Mouse (Mus musculus) heart, adult 2 months (tissue): ENCODE measurements around the gene Tollip. TPM values are rescaled to one million over a fixed set of nuclear protein-coding genes. Genes with fewer than 3 reads are reported as not detected.

Source experiments
- DNase-seq, 2 experiments: peaks; one replicate each; pipeline ENCODE4 v3.0.0; 2021
- H3K27ac ChIP-seq: fragments of 200-600 bp; 2 replicates; pipeline ENCODE4 v1.8.1; 2022
- H3K27me3 ChIP-seq: fragments of 200-500 bp; 2 replicates; pipeline ENCODE4 v1.6.1; 2012; ENCODE audit warnings: mild to moderate bottlenecking, low read length, inconsistent platforms, mixed read lengths; ENCODE audit not compliant: control insufficient read depth, insufficient read depth
- H3K36me3 ChIP-seq: fragments of 200-500 bp; 2 replicates; pipeline ENCODE4 v1.6.1; 2012; ENCODE audit warnings: low read length, inconsistent platforms; ENCODE audit not compliant: control insufficient read depth, insufficient read depth
- H3K4me1 ChIP-seq: fragments of 200-500 bp; 2 replicates; pipeline ENCODE4 v1.6.1; 2011; ENCODE audit warnings: low read length; ENCODE audit not compliant: control insufficient read depth, insufficient read depth
- H3K4me3 ChIP-seq: fragments of 200-600 bp; 2 replicates; pipeline ENCODE4 v1.8.1; 2022
- H3K79me2 ChIP-seq: fragments of 200-500 bp; replicated peaks from 2 replicates; pipeline ENCODE4 v1.6.1; 2012; ENCODE audit warnings: mild to moderate bottlenecking, inconsistent platforms, low read length, moderate library complexity, mixed read lengths; ENCODE audit not compliant: control insufficient read depth, insufficient read depth
- H3K9ac ChIP-seq: fragments of 200-500 bp; 2 replicates; pipeline ENCODE4 v1.6.1; 2012; ENCODE audit warnings: low read depth, mild to moderate bottlenecking, control low read depth, inconsistent platforms, low read length, mixed read lengths
- CTCF ChIP-seq: fragments of 200-600 bp; IDR thresholded peaks from 2 replicates; pipeline ENCODE4 v1.8.1; 2022; ENCODE audit warnings: antibody characterized with exemption, mild to moderate bottlenecking, moderate library complexity
- EP300 ChIP-seq: fragments of 200-500 bp; IDR thresholded peaks from 2 replicates; pipeline ENCODE4 v1.6.1; 2011; ENCODE audit warnings: low read depth, low read length, control low read depth; ENCODE audit not compliant: insufficient read depth
- POLR2A ChIP-seq: fragments of 200-500 bp; IDR thresholded peaks from 2 replicates; pipeline ENCODE4 v1.6.1; 2011; ENCODE audit warnings: mild to moderate bottlenecking, low read depth, low read length, control low read depth; ENCODE audit not compliant: insufficient read depth
- WGBS: fragments of 180-500 bp; shearing (Covaris S2); methylation state at CpG from one replicate; pipeline ENCODE4 v1.1.7; 2018; 5-methylcytosine and 5-hydroxymethylcytosine counted together
- intact Hi-C: fragments of 180-260 bp; cut with DNase I; formaldehyde crosslinking; loops from one replicate; pipeline ENCODE4 v1.15.1; 2025
- polyA plus RNA-seq: library from polyadenylated mRNA; depleted of rRNA; stranded (reverse); fragments of >200 nt; gene quantifications from 2 replicates; pipeline ENCODE4 v1.2.3, GENCODE M21; 2012
- total RNA-seq, 2 experiments: library from RNA; stranded (reverse); gene quantifications; 2 replicates each; pipeline ENCODE4 v1.2.3; 2021

Tollip gene
- total and polyA plus RNA-seq, 3 experiments = 50.2 to 66.3 (median 54.2) TPM

DNA sequence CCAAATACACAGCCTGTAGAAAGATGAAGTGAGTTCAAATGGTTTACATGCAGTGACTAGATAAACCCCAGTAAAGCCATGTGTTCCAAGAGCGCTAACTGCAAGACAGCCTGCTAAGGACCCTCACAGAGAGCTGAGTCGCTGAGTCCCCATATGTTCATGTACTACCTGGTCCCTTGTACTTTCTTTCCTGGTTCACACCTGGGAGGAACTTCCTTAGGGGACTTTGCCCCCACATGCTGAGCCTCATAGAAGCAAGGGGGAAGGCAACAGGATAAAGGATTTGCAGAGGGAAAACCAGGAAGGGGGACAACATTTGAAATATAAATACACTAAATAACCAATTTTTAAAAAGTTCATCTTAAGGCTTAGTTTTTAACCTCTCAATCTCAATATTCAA is 39.5 kb downstream of the Tollip start:
- Histone ChIP-seq H3K79me2 (no peaks in the 10 kb centered on the region), H3K27me3 (no peaks in the 10 kb centered on the region), H3K9ac (no peak overlapping the region), H3K4me3 (no peak overlapping the region), H3K27ac (no peak overlapping the region), H3K36me3 (no peaks in the 10 kb centered on the region), H3K4me1 (no peaks in the 10 kb centered on the region)
- 93% methylated on average over 2 of the region's 2 CpGs for WGBS
- DNase-seq = no peak
- intact Hi-C loops = no loop called here
- TF ChIP-seq EP300 = no peak
- no peak for TF ChIP-seq CTCF
- TF ChIP-seq POLR2A = no peak

DNA sequence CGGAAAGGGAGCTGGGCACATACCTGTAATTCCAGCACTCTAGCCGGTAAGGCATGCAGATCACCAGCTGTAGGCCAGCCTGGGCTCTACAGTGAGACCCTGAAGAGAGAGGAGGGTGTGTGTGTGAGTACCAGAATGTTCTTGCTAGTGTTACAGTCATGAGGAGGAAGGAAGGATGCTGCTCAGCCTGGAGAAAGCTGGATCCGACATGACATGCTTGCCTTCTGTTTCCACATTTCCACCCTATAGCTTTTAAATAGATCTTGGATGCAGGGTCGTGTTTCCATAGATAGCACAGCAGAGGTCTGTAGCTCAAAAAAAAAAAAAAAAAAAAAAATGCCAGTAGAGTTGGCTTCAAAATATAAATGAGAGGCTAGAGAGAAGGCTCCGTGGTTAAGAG is 43.4 kb downstream of the Tollip start:
- H3K4me3 ChIP-seq = no peak overlapping the region
- no peak overlapping the region for H3K9ac ChIP-seq
- no peaks in the 10 kb centered on the region for H3K27me3 ChIP-seq
- TF ChIP-seq POLR2A = no peak
- no peak for TF ChIP-seq EP300
- TF ChIP-seq CTCF = no peak
- intact Hi-C loops = no loop called here
- DNase-seq = no peak
- H3K4me1 ChIP-seq = no peaks in the 10 kb centered on the region
- no peaks in the 10 kb centered on the region for H3K79me2 ChIP-seq
- H3K27ac ChIP-seq = no peak overlapping the region
- 69% methylated on average over 5 of the region's 5 CpGs for WGBS
- H3K36me3 ChIP-seq = no peaks in the 10 kb centered on the region

DNA sequence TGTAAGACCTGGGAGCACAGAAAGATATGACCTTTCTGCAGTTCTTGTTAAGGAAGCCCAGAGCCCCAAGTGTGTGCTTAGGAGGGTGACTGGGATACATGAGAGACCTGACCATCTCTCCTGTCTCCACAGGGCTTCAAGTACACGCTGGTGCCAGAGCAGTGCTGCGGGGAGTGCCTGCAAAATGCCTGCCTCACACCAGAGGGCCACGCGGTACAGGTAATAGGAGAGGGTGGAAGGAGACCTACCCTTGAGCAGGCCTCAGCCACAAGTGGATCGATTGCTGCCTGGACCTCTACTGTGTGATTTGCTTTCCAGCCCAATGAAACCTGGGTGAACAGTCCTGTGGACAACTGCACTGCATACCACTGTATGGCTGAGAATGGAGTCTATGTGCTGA is 47.8 kb downstream of the Tollip start:
- intact Hi-C loops = no loop called here
- H3K4me1 ChIP-seq = no peaks in the 10 kb centered on the region
- WGBS = 73% methylated on average over 5 of the region's 5 CpGs
- H3K4me3 ChIP-seq = no peak overlapping the region
- no peak overlapping the region for H3K9ac ChIP-seq
- H3K36me3 ChIP-seq = no peaks in the 10 kb centered on the region
- H3K27me3 ChIP-seq = no peaks in the 10 kb centered on the region
- no peak overlapping the region for H3K27ac ChIP-seq
- TF ChIP-seq CTCF = peak; percentile 37
- no peak for TF ChIP-seq EP300
- H3K79me2 ChIP-seq = no peaks in the 10 kb centered on the region
- DNase-seq = no peak

DNA sequence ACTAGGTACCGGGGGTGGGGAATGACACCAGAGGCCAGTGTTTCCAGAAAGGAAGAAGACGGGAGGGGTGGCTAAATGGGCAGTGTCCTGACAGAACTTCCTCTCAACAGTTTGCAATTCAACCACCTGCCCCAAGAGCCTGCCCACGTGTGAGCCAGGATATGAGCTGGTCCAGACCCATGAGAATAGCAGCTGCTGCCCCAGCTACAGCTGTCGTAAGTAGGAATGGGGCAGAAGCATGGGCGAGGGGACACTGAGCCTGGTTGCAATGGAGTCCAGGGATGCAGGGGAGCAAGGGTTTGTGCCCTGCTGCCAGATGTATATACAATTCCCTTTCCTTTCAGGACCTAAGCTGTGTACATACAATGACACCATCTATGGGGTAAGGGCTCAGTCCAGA is 48.7 kb downstream of the Tollip start:
- TF ChIP-seq EP300 (no peak), CTCF (no peak), POLR2A (no peak)

GRCm38 (mm10) chr7:141861046-141861445 is 57.3 kb downstream of the Tollip start:
- DNase-seq = no peak
- Histone ChIP-seq H3K27ac (no peak overlapping the region), H3K79me2 (no peaks in the 10 kb centered on the region), H3K4me1 (no peaks in the 10 kb centered on the region), H3K9ac (no peak overlapping the region), H3K27me3 (no peaks in the 10 kb centered on the region), H3K4me3 (no peak overlapping the region), H3K36me3 (no peaks in the 10 kb centered on the region)
- WGBS = 54% methylated on average over 4 of the region's 4 CpGs
- intact Hi-C loops = no loop called here
- TF ChIP-seq POLR2A = no peak
- no peak for TF ChIP-seq CTCF
- no peak for TF ChIP-seq EP300

More for the DNA sequence above, 48.7 kb downstream of the Tollip start:
- 57% methylated on average over 5 of the region's 5 CpGs for WGBS
- no peaks in the 10 kb centered on the region for H3K79me2 ChIP-seq
- H3K9ac ChIP-seq = no peak overlapping the region
- DNase-seq = no peak
- no peaks in the 10 kb centered on the region for H3K4me1 ChIP-seq
- intact Hi-C loops = no loop called here
- no peaks in the 10 kb centered on the region for H3K36me3 ChIP-seq
- no peaks in the 10 kb centered on the region for H3K27me3 ChIP-seq
- no peak overlapping the region for H3K4me3 ChIP-seq
- no peak overlapping the region for H3K27ac ChIP-seq

GRCm38 (mm10) chr7:141840354-141840753 is 78.0 kb downstream of the Tollip start:
- Histone ChIP-seq H3K9ac (no peak overlapping the region), H3K4me1 (peaks cover 2% of the 10 kb centered on the region; the same call in 1 of the 2 replicates), H3K36me3 (no peaks in the 10 kb centered on the region), H3K27ac (no peak overlapping the region), H3K79me2 (no peaks in the 10 kb centered on the region), H3K4me3 (no peak overlapping the region), H3K27me3 (no peaks in the 10 kb centered on the region)
- intact Hi-C loops = no loop called here
- TF ChIP-seq CTCF (no peak), EP300 (no peak), POLR2A (no peak)
- no peak for DNase-seq
- 71% methylated on average over 10 of the region's 10 CpGs for WGBS
